Mouse (Mus musculus): ENCODE data around the gene Gck. TPM values are rescaled to one million over a fixed set of nuclear protein-coding genes. Genes with fewer than 3 reads are reported as not detected.
A peak's percentile ranks its signal among the peaks of the same experiment; 100 is the strongest.

The Gck gene
- polyA plus RNA-seq, 1 experiment from 2014 or later: 0.75 TPM

- Histone ChIP-seq H3K4me1 (ENCODE audit: control insufficient read depth, insufficient read depth, low read length) (no peaks in the 10 kb centered on the region), H3K27me3 (ENCODE audit: control insufficient read depth, insufficient read depth, low read length) (no peaks in the 10 kb centered on the region), H3K9me3 (ENCODE audit: control insufficient read depth, low read depth, low read length) (no peaks in the 10 kb centered on the region), H3K4me3 (ENCODE audit: low read depth, low read length) (no peak overlapping the region), H3K4me2 (replicated peaks; ENCODE audit: low read depth, low read length) (no peak overlapping the region), H3K27ac (ENCODE audit: low read length) (no peak overlapping the region), H3K9ac (replicated peaks; ENCODE audit: low read depth, low read length) (no peak overlapping the region), H3K36me3 (ENCODE audit: control insufficient read depth, insufficient read depth, low read length) (no peaks in the 10 kb centered on the region)
- ATAC-seq (ENCODE audit: insufficient number of reproducible peaks, insufficient read depth, low FRiP score, low read depth): no peak
- 52% methylated on average over 5 of the region's 5 CpGs for WGBS
Observed at GRCm38 (mm10) chr11:5914940-5915339, 34.9 kb downstream of the Gck start.

DNA sequence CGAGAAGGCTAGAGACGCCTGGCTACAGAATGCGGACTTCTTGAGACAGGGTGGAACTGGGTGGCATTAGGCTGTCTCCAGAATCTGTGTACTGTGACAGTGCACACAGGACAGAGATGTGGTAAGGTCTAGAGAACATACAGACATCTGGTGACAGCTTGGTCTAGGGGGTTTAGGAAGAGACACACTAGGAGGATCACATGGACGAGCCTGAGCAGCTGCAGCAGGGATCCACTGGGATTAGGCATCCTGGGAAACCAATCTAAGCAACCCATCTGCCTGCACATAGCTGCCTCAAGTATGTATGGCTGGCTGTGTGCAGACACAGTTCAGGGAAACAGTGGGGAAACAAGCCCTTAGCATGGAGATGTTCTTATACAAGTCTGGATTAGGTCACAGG is 35.9 kb downstream of the Gck start:
- Histone ChIP-seq H3K4me2 (replicated peaks; ENCODE audit: low read depth, low read length) (no peak overlapping the region), H3K36me3 (ENCODE audit: control insufficient read depth, insufficient read depth, low read length) (no peaks in the 10 kb centered on the region), H3K4me1 (ENCODE audit: control insufficient read depth, insufficient read depth, low read length) (no peaks in the 10 kb centered on the region), H3K27me3 (ENCODE audit: control insufficient read depth, insufficient read depth, low read length) (no peaks in the 10 kb centered on the region), H3K4me3 (ENCODE audit: low read depth, low read length) (no peak overlapping the region), H3K27ac (ENCODE audit: low read length) (no peak overlapping the region), H3K9me3 (ENCODE audit: control insufficient read depth, low read depth, low read length) (no peaks in the 10 kb centered on the region), H3K9ac (replicated peaks; ENCODE audit: low read depth, low read length) (no peak overlapping the region)
- no peak for ATAC-seq (ENCODE audit: insufficient number of reproducible peaks, insufficient read depth, low FRiP score, low read depth)
- WGBS: 68% methylated on average over 4 of the region's 4 CpGs

- Histone ChIP-seq H3K4me1 (ENCODE audit: control insufficient read depth, insufficient read depth, low read length) (no peaks in the 10 kb centered on the region), H3K9me3 (ENCODE audit: control insufficient read depth, low read depth, low read length) (no peaks in the 10 kb centered on the region), H3K36me3 (ENCODE audit: control insufficient read depth, insufficient read depth, low read length) (no peaks in the 10 kb centered on the region), H3K4me3 (ENCODE audit: low read depth, low read length) (no peak overlapping the region), H3K27me3 (ENCODE audit: control insufficient read depth, insufficient read depth, low read length) (no peaks in the 10 kb centered on the region), H3K27ac (ENCODE audit: low read length) (no peak overlapping the region), H3K9ac (replicated peaks; ENCODE audit: low read depth, low read length) (no peak overlapping the region), H3K4me2 (replicated peaks; ENCODE audit: low read depth, low read length) (no peak overlapping the region)
- no peak for ATAC-seq (ENCODE audit: insufficient number of reproducible peaks, insufficient read depth, low FRiP score, low read depth)
- WGBS: 71% methylated on average over 8 of the region's 8 CpGs
Observed at GRCm38 (mm10) chr11:5913256-5913655, 36.6 kb downstream of the Gck start.

- Histone ChIP-seq H3K36me3 (ENCODE audit: control insufficient read depth, insufficient read depth, low read length) (no peaks in the 10 kb centered on the region), H3K27me3 (ENCODE audit: control insufficient read depth, insufficient read depth, low read length) (no peaks in the 10 kb centered on the region), H3K4me2 (replicated peaks; ENCODE audit: low read depth, low read length) (no peak overlapping the region), H3K4me1 (ENCODE audit: control insufficient read depth, insufficient read depth, low read length) (no peaks in the 10 kb centered on the region), H3K9me3 (ENCODE audit: control insufficient read depth, low read depth, low read length) (no peaks in the 10 kb centered on the region), H3K27ac (ENCODE audit: low read length) (no peak overlapping the region), H3K4me3 (ENCODE audit: low read depth, low read length) (no peak overlapping the region), H3K9ac (replicated peaks; ENCODE audit: low read depth, low read length) (no peak overlapping the region)
- 21% methylated on average over 5 of the region's 5 CpGs for WGBS
- ATAC-seq (ENCODE audit: insufficient number of reproducible peaks, insufficient read depth, low FRiP score, low read depth): peak; percentile 60; the same call in 1 of the 2 replicates
Observed at GRCm38 (mm10) chr11:5912635-5913034, 37.2 kb downstream of the Gck start.

- Histone ChIP-seq H3K4me3 (ENCODE audit: low read depth, low read length) (no peak overlapping the region), H3K36me3 (ENCODE audit: control insufficient read depth, insufficient read depth, low read length) (no peaks in the 10 kb centered on the region), H3K27me3 (ENCODE audit: control insufficient read depth, insufficient read depth, low read length) (no peaks in the 10 kb centered on the region), H3K27ac (ENCODE audit: low read length) (no peak overlapping the region; the same call in 1 of the 2 replicates), H3K4me1 (ENCODE audit: control insufficient read depth, insufficient read depth, low read length) (no peaks in the 10 kb centered on the region), H3K9me3 (ENCODE audit: control insufficient read depth, low read depth, low read length) (no peaks in the 10 kb centered on the region), H3K9ac (replicated peaks; ENCODE audit: low read depth, low read length) (no peak overlapping the region), H3K4me2 (replicated peaks; ENCODE audit: low read depth, low read length) (no peak overlapping the region)
- peak; percentile 86 for ATAC-seq (ENCODE audit: insufficient number of reproducible peaks, insufficient read depth, low FRiP score, low read depth)
- WGBS: 35% methylated on average over 4 of the region's 4 CpGs
Observed at GRCm38 (mm10) chr11:5908642-5909041, 41.2 kb downstream of the Gck start.

- Histone ChIP-seq H3K4me3 (ENCODE audit: low read depth, low read length) (no peak overlapping the region), H3K9ac (replicated peaks; ENCODE audit: low read depth, low read length) (no peak overlapping the region), H3K27me3 (ENCODE audit: control insufficient read depth, insufficient read depth, low read length) (no peaks in the 10 kb centered on the region), H3K4me1 (ENCODE audit: control insufficient read depth, insufficient read depth, low read length) (0 out of 2 replicates have a peak, but pooled peaks cover 5% of the 10 kb centered on the region), H3K36me3 (ENCODE audit: control insufficient read depth, insufficient read depth, low read length) (no peaks in the 10 kb centered on the region), H3K9me3 (ENCODE audit: control insufficient read depth, low read depth, low read length) (no peaks in the 10 kb centered on the region), H3K4me2 (replicated peaks; ENCODE audit: low read depth, low read length) (no peak overlapping the region), H3K27ac (ENCODE audit: low read length) (no peak overlapping the region)
- 58% methylated on average over 5 of the region's 5 CpGs for WGBS
- no peak for ATAC-seq (ENCODE audit: insufficient number of reproducible peaks, insufficient read depth, low FRiP score, low read depth)
Observed at GRCm38 (mm10) chr11:5907096-5907495, 42.8 kb downstream of the Gck start.

DNA sequence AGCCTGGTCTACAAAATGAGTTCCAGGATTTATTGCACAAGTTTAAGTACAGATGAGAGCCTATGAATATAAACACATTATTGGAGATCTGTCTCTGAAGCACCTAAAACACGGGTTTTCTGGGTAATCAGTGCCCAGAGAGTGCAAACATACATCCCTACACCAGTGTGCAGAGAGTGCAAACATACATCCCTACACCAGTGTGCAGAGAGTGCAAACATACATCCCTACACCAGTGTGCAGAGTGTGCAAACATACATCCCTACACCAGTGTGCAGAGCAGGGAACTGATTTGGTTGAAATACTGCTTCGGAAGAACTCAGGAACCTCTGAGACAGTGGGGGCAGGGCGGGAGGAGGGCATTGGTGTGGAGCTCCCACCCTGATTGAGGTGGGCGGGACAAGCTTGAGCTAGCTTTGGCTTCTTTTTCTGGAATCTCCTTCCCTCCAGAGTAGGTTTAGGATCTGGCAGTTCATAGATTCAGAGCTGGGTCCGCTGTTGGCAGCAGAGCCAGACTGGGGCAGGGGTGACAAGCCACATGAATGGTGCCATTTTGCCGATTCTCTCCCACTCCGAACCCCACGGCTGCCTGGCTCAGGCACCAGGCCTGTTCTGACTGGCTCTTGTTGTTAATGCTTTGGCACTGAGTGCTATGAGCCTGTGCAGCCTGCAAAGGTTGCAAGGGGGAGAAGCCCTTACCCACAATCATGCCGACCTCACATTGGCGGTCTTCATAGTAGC is 43.9 kb downstream of the Gck start:
- H3K36me3 ChIP-seq (ENCODE audit: control insufficient read depth, insufficient read depth, low read length): no peaks in the 10 kb centered on the region
- 82% methylated on average over 10 of the region's 10 CpGs for WGBS
- peaks cover 12% of the 10 kb centered on the region; the same call in 1 of the 2 replicates for H3K4me1 ChIP-seq (ENCODE audit: control insufficient read depth, insufficient read depth, low read length)
- ATAC-seq (ENCODE audit: insufficient number of reproducible peaks, insufficient read depth, low FRiP score, low read depth): no peak
- H3K4me2 ChIP-seq (replicated peaks; ENCODE audit: low read depth, low read length): no peak overlapping the region
- no peak overlapping the region for H3K9ac ChIP-seq (replicated peaks; ENCODE audit: low read depth, low read length)
- no peak overlapping the region for H3K27ac ChIP-seq (ENCODE audit: low read length)
- no peaks in the 10 kb centered on the region for H3K9me3 ChIP-seq (ENCODE audit: control insufficient read depth, low read depth, low read length)
- H3K27me3 ChIP-seq (ENCODE audit: control insufficient read depth, insufficient read depth, low read length): no peaks in the 10 kb centered on the region
- H3K4me3 ChIP-seq (ENCODE audit: low read depth, low read length): no peak overlapping the region

DNA sequence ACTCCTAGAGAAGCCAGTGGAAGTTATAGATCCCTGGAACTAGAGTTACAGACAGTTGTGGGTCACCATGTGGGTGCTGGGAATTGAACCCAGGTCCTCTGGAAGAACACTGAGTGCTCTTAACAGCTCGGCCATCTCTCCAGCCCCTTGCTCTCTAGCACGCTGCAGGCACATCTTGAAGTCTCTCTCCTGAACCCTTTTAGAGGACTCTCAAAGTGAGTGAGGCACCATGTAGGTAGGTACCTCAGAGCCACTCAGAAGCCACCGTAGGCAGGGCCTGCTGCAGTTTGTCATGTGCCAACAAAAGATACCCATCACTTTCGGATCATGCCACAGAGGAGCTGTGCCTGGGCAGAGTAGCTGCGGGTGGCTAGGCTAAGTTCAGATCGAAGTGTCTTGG is 45.0 kb downstream of the Gck start:
- no peaks in the 10 kb centered on the region for H3K27me3 ChIP-seq (ENCODE audit: control insufficient read depth, insufficient read depth, low read length)
- H3K9me3 ChIP-seq (ENCODE audit: control insufficient read depth, low read depth, low read length): no peaks in the 10 kb centered on the region
- 94% methylated on average over 6 of the region's 6 CpGs for WGBS

GRCm38 (mm10) chr11:5904357-5904756 is 45.5 kb downstream of the Gck start:
- H3K9me3 ChIP-seq (ENCODE audit: control insufficient read depth, low read depth, low read length): no peaks in the 10 kb centered on the region
- WGBS: 74% methylated on average over 19 of the region's 19 CpGs

More for the DNA sequence above, 45.0 kb downstream of the Gck start:
- Histone ChIP-seq H3K4me2 (replicated peaks; ENCODE audit: low read depth, low read length) (no peak overlapping the region), H3K9ac (replicated peaks; ENCODE audit: low read depth, low read length) (no peak overlapping the region), H3K4me1 (ENCODE audit: control insufficient read depth, insufficient read depth, low read length) (peaks cover 12% of the 10 kb centered on the region; the same call in 1 of the 2 replicates), H3K4me3 (ENCODE audit: low read depth, low read length) (no peak overlapping the region), H3K36me3 (ENCODE audit: control insufficient read depth, insufficient read depth, low read length) (no peaks in the 10 kb centered on the region), H3K27ac (ENCODE audit: low read length) (no peak overlapping the region)
- ATAC-seq (ENCODE audit: insufficient number of reproducible peaks, insufficient read depth, low FRiP score, low read depth): no peak

More at GRCm38 (mm10) chr11:5904357-5904756, 45.5 kb downstream of the Gck start:
- H3K4me3 ChIP-seq (ENCODE audit: low read depth, low read length): no peak overlapping the region
- H3K27me3 ChIP-seq (ENCODE audit: control insufficient read depth, insufficient read depth, low read length): no peaks in the 10 kb centered on the region
- no peak overlapping the region for H3K27ac ChIP-seq (ENCODE audit: low read length)
- ATAC-seq (ENCODE audit: insufficient number of reproducible peaks, insufficient read depth, low FRiP score, low read depth): no peak
- no peaks in the 10 kb centered on the region for H3K36me3 ChIP-seq (ENCODE audit: control insufficient read depth, insufficient read depth, low read length)
- no peak overlapping the region for H3K4me2 ChIP-seq (replicated peaks; ENCODE audit: low read depth, low read length)
- H3K9ac ChIP-seq (replicated peaks; ENCODE audit: low read depth, low read length): no peak overlapping the region
- H3K4me1 ChIP-seq (ENCODE audit: control insufficient read depth, insufficient read depth, low read length): peaks cover 12% of the 10 kb centered on the region; the same call in 1 of the 2 replicates

Measured in stomach, embryonic 14.5 days (tissue).